Mouse (Mus musculus) spleen, adult 2 months (tissue): ENCODE data around the gene Rhcg.

Source experiments
- CTCF ChIP-seq: fragments of 200-500 bp; IDR thresholded peaks from 2 replicates; pipeline ENCODE4 v1.5.1; 2011; ENCODE audit warnings: mild to moderate bottlenecking, inconsistent platforms; ENCODE audit not compliant: insufficient read depth, insufficient read length, insufficient replicate concordance; ENCODE audit errors: extremely low read depth
- POLR2A ChIP-seq: fragments of 200-500 bp; IDR thresholded peaks from 2 replicates; pipeline ENCODE4 v1.6.1; 2011; ENCODE audit warnings: low read depth, low read length, inconsistent platforms

GRCm38 (mm10) chr7:79555368-79556034 lies 62.0 kb downstream of the Rhcg start:
- TF ChIP-seq CTCF (no peak), POLR2A (no peak)
